Mouse (Mus musculus) gastrocnemius, postnatal 4 days (tissue): ENCODE measurements around the gene Olfr292. TPM values are rescaled to one million over a fixed set of nuclear protein-coding genes. Genes with fewer than 3 reads are reported as not detected.

Experiments used
- DNase-seq, 2 experiments: peaks; one replicate each; pipeline ENCODE4 v3.0.0; 2021 to 2022; ENCODE audit warnings: low spot score in 2 of 2, mixed read lengths in 2 of 2
- long read RNA-seq, 2 experiments: library from polyadenylated mRNA; stranded (forward); transcript quantifications; one replicate each; pipeline ENCODE4 v2.0.0; 2021
- total RNA-seq, 2 experiments: library from RNA; stranded (reverse); gene quantifications; 2 replicates each; pipeline ENCODE4 v1.2.3; 2021

Olfr292 gene
- not detected for total RNA-seq
- long read RNA-seq, experiment 1: 0 reads
- long read RNA-seq, experiment 2: 0 reads

DNA sequence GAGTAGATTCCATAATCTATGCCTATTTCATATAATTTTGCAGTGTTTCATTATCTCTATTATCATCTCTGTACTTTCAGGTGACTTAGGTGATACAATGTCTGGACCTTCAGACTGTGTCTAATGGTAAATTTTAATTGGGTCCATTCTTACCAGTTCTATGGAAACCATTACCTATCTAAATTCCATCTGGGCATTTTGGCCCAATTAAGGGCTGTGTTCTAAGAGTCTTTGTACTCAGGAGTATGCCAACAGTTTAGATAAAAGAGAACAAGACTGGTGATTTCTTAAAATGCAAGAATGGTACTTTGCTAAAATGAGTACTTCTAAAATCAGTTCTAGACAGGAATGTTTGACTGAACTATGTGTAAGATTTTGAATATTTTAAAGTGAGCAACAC, at the start of gene Olfr292:
TSS of gene Olfr292 (plus strand) at position 301 of the 400 bp plus-strand sequence.
- DNase-seq: no peak

- no peak for DNase-seq
Observed at GRCm38 (mm10) chr7:86648761-86649160, 39.4 kb upstream of the Olfr292 start, which contains the start of gene Olfr293. Olfr293 (plus strand) TSS chr7:86649061.

- no peak for DNase-seq
Observed at GRCm38 (mm10) chr7:86725013-86725412, 36.9 kb downstream of the Olfr292 start.

Other genes starting within 250 kb of the Olfr292 start
- gene Olfr299, start 228.4 kb upstream of the Olfr292 start, total RNA-seq: not detected
- gene Olfr298, start 195.8 kb upstream of the Olfr292 start, total RNA-seq: not detected
- not detected for gene Olfr297, start 168.4 kb upstream of the Olfr292 start, total RNA-seq
- not detected for gene Olfr295, start 104.5 kb upstream of the Olfr292 start, total RNA-seq
- not detected for gene Olfr294, start 71.7 kb upstream of the Olfr292 start, total RNA-seq
- gene Olfr293, start 39.3 kb upstream of the Olfr292 start, total RNA-seq: not detected
- gene Folh1, start 87.6 kb downstream of the Olfr292 start, total RNA-seq: not detected
- gene Vmn2r77, start 106.7 kb downstream of the Olfr292 start, total RNA-seq: not detected
- gene Vmn2r78, start 226.8 kb downstream of the Olfr292 start, total RNA-seq: not detected